Mouse (Mus musculus): Measurements from ENCODE around the gene Slc34a2. TPM values are rescaled to one million over a fixed set of nuclear protein-coding genes. Genes with fewer than 3 reads are reported as not detected.

Slc34a2 gene
- polyA plus RNA-seq, 1 experiment: 447 TPM

DNA sequence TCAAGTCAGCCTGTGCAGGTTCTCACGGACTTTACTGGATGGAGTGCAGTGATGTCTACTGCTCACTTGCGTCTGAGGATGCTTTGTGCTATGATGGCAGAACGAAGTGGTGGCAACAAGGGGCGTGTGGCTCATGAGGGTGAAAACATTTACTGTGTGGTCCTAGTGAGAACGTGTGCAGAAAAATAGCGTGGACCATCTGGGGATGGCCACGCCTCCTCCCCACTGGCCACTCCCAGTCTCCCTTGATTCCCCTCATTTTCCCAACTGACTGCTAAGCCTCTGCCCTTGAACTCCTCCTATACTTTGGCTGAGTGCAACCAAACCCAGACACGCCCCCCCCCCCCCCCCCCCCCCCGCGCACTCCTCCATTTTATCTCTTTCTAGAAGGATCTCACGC lies 40.8 kb upstream of the Slc34a2 start:
- WGBS: 92% methylated on average over 10 of the region's 11 CpGs
- Histone ChIP-seq H3K36me3 (ENCODE audit: control insufficient read depth, insufficient read depth, low read length) (no peaks in the 10 kb centered on the region), H3K27me3 (ENCODE audit: control insufficient read depth, insufficient read depth, low read length) (no peaks in the 10 kb centered on the region), H3K4me1 (ENCODE audit: control insufficient read depth, insufficient read depth, insufficient read length, low read length) (peaks cover 27% of the 10 kb centered on the region), H3K27ac (ENCODE audit: insufficient read depth, low read depth, low read length) (no peak overlapping the region), H3K4me3 (ENCODE audit: low read depth, low read length) (no peak overlapping the region)
- TF ChIP-seq CTCF (IDR thresholded peaks at IDR 0.05; ENCODE audit: extremely low read depth, insufficient read length, insufficient replicate concordance, low read depth, low read length) (no peak), POLR2A (IDR thresholded peaks at IDR 0.05; ENCODE audit: low read depth, low read length) (no peak)

DNA sequence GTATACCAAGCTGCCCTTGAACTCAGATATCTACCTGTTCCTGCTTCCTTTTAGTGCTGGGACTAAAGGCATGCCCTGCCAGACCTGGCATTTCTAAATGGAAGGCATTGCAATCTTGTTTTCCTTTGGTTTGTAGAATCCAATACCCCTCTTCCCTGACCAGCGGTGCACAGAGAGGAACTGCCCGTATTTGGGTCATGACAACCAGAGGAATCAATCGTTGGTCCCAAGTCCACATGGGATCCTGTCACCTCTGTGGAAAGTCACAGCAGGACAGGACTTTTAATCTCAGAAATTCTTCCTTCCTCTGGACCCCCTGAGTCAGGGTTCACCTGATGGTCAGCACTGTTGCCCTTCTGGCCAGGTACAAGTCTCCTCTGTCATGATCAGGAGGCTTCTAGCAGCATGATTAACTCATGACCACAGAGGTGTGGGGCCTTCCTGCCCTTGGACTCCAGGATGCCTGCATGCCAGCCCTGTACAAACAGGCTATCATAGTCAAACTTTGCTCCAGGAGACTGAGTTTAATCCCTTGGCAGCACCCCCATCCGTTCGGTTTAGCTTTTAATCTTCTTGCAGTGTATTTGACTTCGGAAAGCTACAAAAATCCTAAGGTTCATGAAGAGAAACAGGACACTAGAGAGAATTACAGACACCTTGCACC lies 39.7 kb upstream of the Slc34a2 start:
- no peak for TF ChIP-seq POLR2A (IDR thresholded peaks at IDR 0.05; ENCODE audit: low read depth, low read length)
- TF ChIP-seq CTCF (IDR thresholded peaks at IDR 0.05; ENCODE audit: extremely low read depth, insufficient read length, insufficient replicate concordance, low read depth, low read length): no peak
- H3K4me3 ChIP-seq (ENCODE audit: low read depth, low read length): no peak overlapping the region
- 69% methylated on average over 6 of the region's 6 CpGs for WGBS
- H3K27ac ChIP-seq (ENCODE audit: insufficient read depth, low read depth, low read length): peak overlapping the region; percentile 16; the same call in 1 of the 2 replicates
- no peaks in the 10 kb centered on the region for H3K36me3 ChIP-seq (ENCODE audit: control insufficient read depth, insufficient read depth, low read length)
- no peaks in the 10 kb centered on the region for H3K27me3 ChIP-seq (ENCODE audit: control insufficient read depth, insufficient read depth, low read length)
- H3K4me1 ChIP-seq (ENCODE audit: control insufficient read depth, insufficient read depth, insufficient read length, low read length): peaks cover 26% of the 10 kb centered on the region

DNA sequence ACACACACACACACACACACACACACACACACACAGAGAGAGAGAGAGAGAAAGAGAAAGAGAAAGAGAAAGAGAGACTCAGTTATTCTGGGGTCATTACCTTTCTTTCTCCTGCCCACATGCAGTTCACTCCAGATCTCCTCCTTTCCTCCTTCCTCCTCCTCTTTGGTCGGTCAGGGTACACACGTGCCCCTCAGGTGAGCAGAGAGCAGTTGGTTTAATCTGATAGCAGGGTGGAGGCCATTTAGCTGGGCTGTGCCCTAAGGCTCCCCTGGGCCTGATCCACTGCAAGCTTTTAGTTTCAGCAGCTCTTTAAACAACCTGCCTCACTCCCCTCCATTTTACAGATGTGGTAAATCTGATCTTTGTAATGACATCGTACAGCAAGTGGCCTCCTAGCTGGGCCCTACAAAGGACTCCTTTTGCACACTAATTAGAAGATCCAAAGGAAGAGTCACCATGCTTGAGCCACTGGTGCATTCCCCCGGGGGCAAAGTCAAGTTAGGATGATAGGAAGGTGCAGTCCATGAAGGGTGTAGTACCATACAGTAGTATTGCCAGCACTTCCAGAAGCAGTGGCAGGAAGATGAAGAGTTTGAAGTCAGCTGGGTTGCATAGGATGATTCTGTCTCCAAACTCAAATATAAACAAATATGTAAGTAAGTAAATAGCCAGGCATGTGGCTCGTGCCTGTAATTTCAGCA lies 37.6 kb upstream of the Slc34a2 start:
- Histone ChIP-seq H3K36me3 (ENCODE audit: control insufficient read depth, insufficient read depth, low read length) (no peaks in the 10 kb centered on the region), H3K4me1 (ENCODE audit: control insufficient read depth, insufficient read depth, insufficient read length, low read length) (peaks cover 13% of the 10 kb centered on the region; the same call in 1 of the 2 replicates), H3K4me3 (ENCODE audit: low read depth, low read length) (no peak overlapping the region), H3K27me3 (ENCODE audit: control insufficient read depth, insufficient read depth, low read length) (no peaks in the 10 kb centered on the region), H3K27ac (ENCODE audit: insufficient read depth, low read depth, low read length) (peak overlapping the region; percentile 92)
- TF ChIP-seq CTCF (IDR thresholded peaks at IDR 0.05; ENCODE audit: extremely low read depth, insufficient read length, insufficient replicate concordance, low read depth, low read length) (no peak), POLR2A (IDR thresholded peaks at IDR 0.05; ENCODE audit: low read depth, low read length) (no peak)
- 29% methylated on average over 5 of the region's 5 CpGs for WGBS

DNA sequence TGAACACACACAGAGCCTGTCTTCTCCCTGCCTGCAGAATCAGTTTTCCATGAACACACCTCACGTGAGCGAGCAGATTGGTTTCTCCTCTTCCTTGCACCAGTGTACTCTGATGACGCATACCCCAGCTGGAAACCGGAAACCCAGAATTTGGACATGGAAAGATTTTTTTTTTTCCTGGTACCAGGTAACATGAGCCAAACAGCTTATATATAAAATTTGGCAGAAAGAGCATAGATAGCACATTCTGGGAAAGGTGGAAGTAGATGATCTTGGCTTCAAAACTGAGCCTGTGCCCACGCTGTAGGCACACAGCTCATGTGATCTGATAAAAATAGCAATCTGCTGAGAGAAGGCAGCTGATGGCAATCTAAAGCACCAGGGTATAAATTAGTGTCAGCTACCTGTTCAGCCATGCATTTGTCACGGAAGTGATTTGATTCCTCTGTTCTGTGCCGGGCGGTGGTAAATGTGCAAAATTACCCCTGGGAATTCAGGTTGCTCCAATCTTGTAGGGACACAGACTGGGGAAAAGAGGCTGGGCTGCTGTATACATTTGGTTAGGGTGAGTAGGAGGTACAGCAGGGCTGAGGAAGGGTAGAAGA lies 35.2 kb upstream of the Slc34a2 start:
- 90% methylated on average over 8 of the region's 8 CpGs for WGBS
- Histone ChIP-seq H3K36me3 (ENCODE audit: control insufficient read depth, insufficient read depth, low read length) (no peaks in the 10 kb centered on the region), H3K4me3 (ENCODE audit: low read depth, low read length) (no peak overlapping the region), H3K27ac (ENCODE audit: insufficient read depth, low read depth, low read length) (no peak overlapping the region), H3K27me3 (ENCODE audit: control insufficient read depth, insufficient read depth, low read length) (no peaks in the 10 kb centered on the region), H3K4me1 (ENCODE audit: control insufficient read depth, insufficient read depth, insufficient read length, low read length) (peaks cover 10% of the 10 kb centered on the region; the same call in 1 of the 2 replicates)
- TF ChIP-seq POLR2A (IDR thresholded peaks at IDR 0.05; ENCODE audit: low read depth, low read length) (no peak), CTCF (IDR thresholded peaks at IDR 0.05; ENCODE audit: extremely low read depth, insufficient read length, insufficient replicate concordance, low read depth, low read length) (no peak)

DNA sequence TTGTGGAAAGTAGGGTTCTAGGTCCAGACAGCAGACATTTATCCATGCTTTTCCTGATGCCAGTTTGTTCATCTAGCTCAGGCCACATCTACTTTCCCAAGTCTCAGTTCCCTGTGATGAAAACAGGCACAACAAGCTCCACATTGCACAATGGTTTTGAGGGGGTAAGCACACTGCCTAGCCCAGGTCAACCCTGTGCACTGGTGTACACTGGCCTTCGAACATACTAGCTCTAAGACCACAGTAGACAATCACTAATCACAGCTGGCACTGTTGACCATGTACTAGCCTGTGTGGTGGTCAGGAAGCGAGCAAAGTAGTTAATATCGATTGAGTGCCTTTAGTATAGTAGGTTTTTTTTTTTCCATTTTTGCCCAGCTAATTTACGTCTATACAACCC lies 34.4 kb upstream of the Slc34a2 start:
- Histone ChIP-seq H3K4me1 (ENCODE audit: control insufficient read depth, insufficient read depth, insufficient read length, low read length) (peaks cover 8% of the 10 kb centered on the region; the same call in 1 of the 2 replicates), H3K36me3 (ENCODE audit: control insufficient read depth, insufficient read depth, low read length) (no peaks in the 10 kb centered on the region), H3K4me3 (ENCODE audit: low read depth, low read length) (no peak overlapping the region), H3K27ac (ENCODE audit: insufficient read depth, low read depth, low read length) (no peak overlapping the region), H3K27me3 (ENCODE audit: control insufficient read depth, insufficient read depth, low read length) (no peaks in the 10 kb centered on the region)
- no peak for TF ChIP-seq POLR2A (IDR thresholded peaks at IDR 0.05; ENCODE audit: low read depth, low read length)
- TF ChIP-seq CTCF (IDR thresholded peaks at IDR 0.05; ENCODE audit: extremely low read depth, insufficient read length, insufficient replicate concordance, low read depth, low read length): no peak
- 90% methylated on average over 4 of the region's 4 CpGs for WGBS

DNA sequence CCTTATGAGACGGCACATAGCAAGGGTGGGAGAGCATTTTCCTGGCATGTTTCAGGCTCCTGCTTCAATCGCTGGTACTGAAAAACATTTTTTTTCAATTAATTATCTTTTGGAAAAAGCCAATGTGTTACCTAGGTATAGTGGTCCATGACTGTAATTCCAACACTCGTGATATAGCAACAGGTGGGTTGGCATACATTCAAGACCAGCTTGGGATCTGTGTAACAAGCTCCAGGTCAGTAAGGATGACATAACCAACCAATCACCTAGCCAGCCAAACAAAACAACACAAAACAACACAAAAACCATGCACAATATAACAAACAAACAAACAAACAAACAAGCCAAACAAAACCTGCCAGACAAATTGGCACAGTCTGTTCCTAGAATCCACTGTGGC lies 33.9 kb upstream of the Slc34a2 start:
- Histone ChIP-seq H3K36me3 (ENCODE audit: control insufficient read depth, insufficient read depth, low read length) (no peaks in the 10 kb centered on the region), H3K27me3 (ENCODE audit: control insufficient read depth, insufficient read depth, low read length) (no peaks in the 10 kb centered on the region)
- 89% methylated on average over 3 of the region's 3 CpGs for WGBS

More for the DNA sequence above, 33.9 kb upstream of the Slc34a2 start:
- no peak overlapping the region for H3K27ac ChIP-seq (ENCODE audit: insufficient read depth, low read depth, low read length)
- no peak overlapping the region for H3K4me3 ChIP-seq (ENCODE audit: low read depth, low read length)
- H3K4me1 ChIP-seq (ENCODE audit: control insufficient read depth, insufficient read depth, insufficient read length, low read length): peaks cover 8% of the 10 kb centered on the region; the same call in 1 of the 2 replicates
- TF ChIP-seq CTCF (IDR thresholded peaks at IDR 0.05; ENCODE audit: extremely low read depth, insufficient read length, insufficient replicate concordance, low read depth, low read length) (no peak), POLR2A (IDR thresholded peaks at IDR 0.05; ENCODE audit: low read depth, low read length) (no peak)
